Mouse (Mus musculus) left cerebral cortex, postnatal 25 days (tissue): ENCODE results near the gene Scand1. TPM values are rescaled to one million over a fixed set of nuclear protein-coding genes. Genes with fewer than 3 reads are reported as not detected.

Experiments used
- microRNA-seq, 2 experiments: library from miRNA; unstranded; fragments of <30 nt; microRNA quantifications; one replicate each; pipeline ENCODE4 v1.2.0; 2022
- total RNA-seq, 2 experiments: library from RNA; stranded (reverse); gene quantifications; 2 replicates each; pipeline ENCODE4 v1.2.3; 2021

Gene Scand1
- total RNA-seq, 2 experiments from 2014 or later = 86.0 to 89.2 TPM

Small RNA genes within 50 kb of the gene (microRNA-seq; reads per million reads assigned to microRNA genes)
- 0 reads per million in 2 experiments for gene Gm22759

Other genes with a start within 250 kb of the Scand1 start
- gene Spag4, start 247.5 kb downstream of the Scand1 start, total RNA-seq = 1 to 10 TPM; 3.6 to 4.2 TPM
- 10 to 100 TPM; 22.5 to 30.3 TPM for gene Cpne1, start 200.7 kb downstream of the Scand1 start, total RNA-seq
- gene Rbm12, start 200.7 kb downstream of the Scand1 start, total RNA-seq = 10 to 100 TPM; 22.4 to 24.6 TPM
- 10 to 100 TPM; 19.1 to 22.0 TPM for gene Gm28036, start 185.6 kb downstream of the Scand1 start, total RNA-seq
- 100 to 1,000 TPM; 168 to 181 TPM for gene Romo1, start 168.7 kb downstream of the Scand1 start, total RNA-seq
- gene Nfs1, start 168.5 kb downstream of the Scand1 start, total RNA-seq = 10 to 100 TPM; 37.8 to 42.7 TPM
- gene Rbm39, start 132.5 kb downstream of the Scand1 start, total RNA-seq = 100 to 1,000 TPM; 279 to 290 TPM
- 10 to 100 TPM; 68.3 to 76.5 TPM for gene Phf20, start 116.2 kb downstream of the Scand1 start, total RNA-seq
- 1 to 10 TPM; 5.4 to 5.5 TPM for gene Cnbd2, start 405 bp downstream of the Scand1 start, total RNA-seq
- 100 to 1,000 TPM; 349 to 370 TPM for gene Epb41l1, start 108.2 kb upstream of the Scand1 start, total RNA-seq
- gene Aar2, start 234.9 kb upstream of the Scand1 start, total RNA-seq = 10 to 100 TPM; 33.7 to 40.0 TPM